Mouse (Mus musculus) CH12.LX (cell line): ENCODE measurements around the gene Tjp3. TPM values are rescaled to one million over a fixed set of nuclear protein-coding genes. Genes with fewer than 3 reads are reported as not detected.
A peak's percentile ranks its signal among the peaks of the same experiment; 100 is the strongest.

Source experiments
- DNase-seq: peaks from one replicate; pipeline ENCODE4 v3.0.0-alpha.2; 2013; ENCODE audit errors: extremely low read depth
- H3K27ac ChIP-seq: 2 replicates; pipeline ENCODE4 v1.5.1; 2012; ENCODE audit warnings: low read depth, mild to moderate bottlenecking, control low read depth, moderate library complexity; ENCODE audit not compliant: insufficient read depth
- H3K27me3 ChIP-seq: replicated peaks from 2 replicates; pipeline ENCODE3; 2012; ENCODE audit warnings: inconsistent platforms
- H3K36me3 ChIP-seq, 2 experiments: replicated peaks in 1 of 2; 2 replicates each; pipeline versions ENCODE3 to v1.6.1; 2012; ENCODE audit warnings: inconsistent platforms in 1 of 2, low read length in 1 of 2, mild to moderate bottlenecking in 1 of 2, mixed read lengths in 1 of 2, moderate library complexity in 1 of 2; ENCODE audit not compliant: control insufficient read depth in 1 of 2, insufficient read depth in 1 of 2
- H3K4me1 ChIP-seq, 2 experiments: 2 replicates each; pipeline ENCODE4 v1.6.1; 2012; ENCODE audit warnings: inconsistent platforms in 1 of 2, moderate library complexity in 1 of 2; ENCODE audit not compliant: insufficient read depth in 2 of 2, control insufficient read depth in 1 of 2
- H3K4me2 ChIP-seq: 2 replicates; pipeline ENCODE4 v1.6.1; 2012; ENCODE audit warnings: low read depth, mild to moderate bottlenecking, control low read depth; ENCODE audit not compliant: poor library complexity, insufficient read depth, severe bottlenecking
- H3K4me3 ChIP-seq, 3 experiments: fragments of 150-350 bp in 1 of 3; sonication (generic) in 1 of 3; replicated peaks in 1 of 3; 2 replicates each; pipeline versions ENCODE3 to v1.5.1; 2011 to 2012; ENCODE audit warnings: low read depth in 2 of 3, low read length in 2 of 3, mild to moderate bottlenecking in 2 of 3, moderate library complexity in 2 of 3, control low read depth in 1 of 3, improper control_type of control experiment in 1 of 3, inconsistent platforms in 1 of 3, mixed read lengths in 1 of 3; ENCODE audit not compliant: poor library complexity in 1 of 3
- H3K79me2 ChIP-seq: replicated peaks from 2 replicates; pipeline ENCODE4 v1.6.1; 2012; ENCODE audit warnings: mild to moderate bottlenecking, moderate library complexity; ENCODE audit not compliant: control insufficient read depth, poor library complexity, insufficient read depth, severe bottlenecking; ENCODE audit errors: extremely low read depth
- H3K9ac ChIP-seq: 2 replicates; pipeline ENCODE4 v1.6.1; 2012; ENCODE audit warnings: low read depth, mild to moderate bottlenecking, control low read depth, moderate library complexity; ENCODE audit not compliant: insufficient read depth
- H3K9me3 ChIP-seq: replicated peaks from 2 replicates; pipeline ENCODE3; 2012; ENCODE audit warnings: low read length, inconsistent platforms, mixed read lengths
- CHD2 ChIP-seq: IDR thresholded peaks from 2 replicates; pipeline ENCODE4 v1.6.1; 2011; ENCODE audit warnings: low read length, improper control_type of control experiment
- E2F4 ChIP-seq: IDR thresholded peaks from 2 replicates; pipeline ENCODE4 v1.6.1; 2011; ENCODE audit warnings: low read depth, low read length, improper control_type of control experiment; ENCODE audit not compliant: insufficient replicate concordance
- ELF1 ChIP-seq: IDR thresholded peaks from 2 replicates; pipeline ENCODE4 v1.6.1; 2014; ENCODE audit warnings: low read depth, mild to moderate bottlenecking, inconsistent platforms, low read length, improper control_type of control experiment
- EP300 ChIP-seq: IDR thresholded peaks from 2 replicates; pipeline ENCODE4 v1.6.1; 2011; ENCODE audit warnings: low read length, improper control_type of control experiment
- GABPA ChIP-seq: IDR thresholded peaks from 2 replicates; pipeline ENCODE4 v1.6.1; 2012; ENCODE audit warnings: low read depth, low read length, improper control_type of control experiment, inconsistent platforms; ENCODE audit not compliant: insufficient replicate concordance
- MAX ChIP-seq: IDR thresholded peaks from 2 replicates; pipeline ENCODE4 v1.6.1; 2011; ENCODE audit warnings: low read length, improper control_type of control experiment
- NELFE ChIP-seq: IDR thresholded peaks from 2 replicates; pipeline ENCODE4 v1.6.1; 2011; ENCODE audit warnings: low read depth, low read length, improper control_type of control experiment
- NRF1 ChIP-seq: IDR thresholded peaks from 2 replicates; pipeline ENCODE4 v1.6.1; 2014; ENCODE audit warnings: low read depth, mild to moderate bottlenecking, inconsistent platforms, low read length, improper control_type of control experiment, moderate library complexity
- RAD21 ChIP-seq: IDR thresholded peaks from 2 replicates; pipeline ENCODE4 v1.6.1; 2011; ENCODE audit warnings: low read depth, mild to moderate bottlenecking, low read length, improper control_type of control experiment, moderate library complexity
- RCOR1 ChIP-seq: conservative IDR thresholded peaks from 2 replicates; pipeline ENCODE4 v1.6.1; 2012; ENCODE audit warnings: low read depth, mild to moderate bottlenecking, inconsistent platforms, low read length, improper control_type of control experiment
- SMC3 ChIP-seq: IDR thresholded peaks from 2 replicates; pipeline ENCODE4 v1.6.1; 2011; ENCODE audit warnings: low read depth, low read length, improper control_type of control experiment
- USF1 ChIP-seq: IDR thresholded peaks from 2 replicates; pipeline ENCODE4 v1.6.1; 2014; ENCODE audit warnings: low read depth, mild to moderate bottlenecking, inconsistent platforms, low read length, improper control_type of control experiment
- ZKSCAN1 ChIP-seq: IDR thresholded peaks from 2 replicates; pipeline ENCODE4 v1.6.1; 2012; ENCODE audit warnings: low read depth, inconsistent platforms, low read length, improper control_type of control experiment, borderline replicate concordance
- ZNF384 ChIP-seq: IDR thresholded peaks from 2 replicates; pipeline ENCODE4 v1.6.1; 2012; ENCODE audit warnings: low read depth, low read length, improper control_type of control experiment, inconsistent platforms
- dilution Hi-C: fragments of 300-500 bp; cut with MboI; formaldehyde crosslinking; loops from 2 replicates; pipeline ENCODE4 v1.14.3; 2020; ENCODE audit warnings: low sequenced_read_pairs; ENCODE audit not compliant: extremely low pct_unique_long_range_greater_than_20kb, extremely low pct_ligation_motif_present
- in situ Hi-C: fragments of 300-500 bp; cut with MboI; formaldehyde crosslinking; loops from 3 replicates; pipeline ENCODE4 v1.14.3; 2019; ENCODE audit warnings: low sequenced_read_pairs, low pct_ligation_motif_present, low pct_unique_long_range_greater_than_20kb, mixed read lengths
- polyA plus RNA-seq: library from polyadenylated mRNA; unstranded; fragments of >175 nt; gene quantifications from 2 replicates; pipeline ENCODE4 v1.2.1, GENCODE M21; 2012; ENCODE audit warnings: low read depth; ENCODE audit not compliant: insufficient read length
- total RNA-seq, 2 experiments: library from RNA; depleted of rRNA; stranded (reverse); fragments of 300-350 nt in 1 of 2; fragments of >200 nt in 1 of 2; gene quantifications; 2 replicates each; pipeline ENCODE4 v1.2.3; 2012 to 2014

Gene Tjp3
- 4.8 and 7.2 TPM in 2 replicates for total RNA-seq (2012; rRNA removed)
- total RNA-seq (2014; rRNA removed), result 0.42 TPM in 1 of 2 replicates, not detected in the other
- polyA plus RNA-seq, result 0.76 and 0.97 TPM in 2 replicates

- H3K79me2 ChIP-seq, result peaks cover 33% of the 10 kb centered on the region
- H3K4me1 ChIP-seq, result peaks cover 18 to 63% of the 10 kb centered on the region in 2 experiments
- dilution Hi-C loops, result no loop called here
- no peaks in the 10 kb centered on the region for H3K9me3 ChIP-seq
- no peak within 1 kb of the TSS for H3K27ac ChIP-seq
- H3K4me3 ChIP-seq, result no peak within 1 kb of the TSS
- H3K9ac ChIP-seq, result no peak within 1 kb of the TSS
- DNase-seq, result no peak
- H3K4me2 ChIP-seq, result no peak within 1 kb of the TSS
- H3K36me3 ChIP-seq, result peaks cover 0 to 21% of the 10 kb centered on the region in 2 experiments
- in situ Hi-C loops, result loop anchor here (5.0 kb wide), 1 partner anchor 51 kb away; the partner anchor contains the start of gene Gipc3
- TF ChIP-seq ZNF384 (0 out of 2 replicates have a peak, but pooled peaks have one; percentile 27), MAX (no peak), NRF1 (no peak), RCOR1 (no peak), SMC3 (no peak)
- no peaks in the 10 kb centered on the region for H3K27me3 ChIP-seq
These were observed at the start of gene Tjp3 for GRCm38 (mm10) chr10:81291511-81292104. Gene Tjp3, minus strand, starts transcription at chr10:81291581.

GRCm38 (mm10) chr10:81340551-81341332, 49.4 kb upstream of the Tjp3 start:
- dilution Hi-C loops (no loop called here), in situ Hi-C loops (loop anchor here (5.0 kb wide), 1 partner anchor 48 kb away; the partner anchor contains the start of genes Pip5k1c and Tjp3)
- Histone ChIP-seq H3K4me1 (peaks cover 0 to 25% of the 10 kb centered on the region in 2 experiments; a peak in 2 of 4 replicates), H3K4me3 (no peak overlapping the region), H3K36me3 (peaks cover 0 to 6% of the 10 kb centered on the region in 2 experiments), H3K9me3 (no peaks in the 10 kb centered on the region), H3K9ac (no peak overlapping the region), H3K79me2 (no peaks in the 10 kb centered on the region), H3K4me2 (no peak overlapping the region), H3K27me3 (peaks cover 27% of the 10 kb centered on the region), H3K27ac (no peak overlapping the region)
- TF ChIP-seq GABPA, result no peak
- TF ChIP-seq ELF1, result no peak
- TF ChIP-seq USF1, result no peak
- TF ChIP-seq ZNF384, result no peak
- no peak for TF ChIP-seq CHD2
- no peak for TF ChIP-seq NRF1
- no peak for TF ChIP-seq EP300
- no peak for TF ChIP-seq ZKSCAN1
- no peak for TF ChIP-seq NELFE
- no peak for TF ChIP-seq E2F4
- TF ChIP-seq SMC3, result no peak
- no peak for TF ChIP-seq RAD21
- DNase-seq, result no peak
